Mouse (Mus musculus): ENCODE results near the gene Fyn. TPM values are rescaled to one million over a fixed set of nuclear protein-coding genes. Genes with fewer than 3 reads are reported as not detected.

The Fyn gene
- 110 and 119 TPM in 2 replicates for polyA plus RNA-seq (2012; rRNA removed)

GRCm38 (mm10) chr10:39368572-39369135, at the start of gene Fyn:
Fyn (plus strand) TSS chr10:39368855.

DNA sequence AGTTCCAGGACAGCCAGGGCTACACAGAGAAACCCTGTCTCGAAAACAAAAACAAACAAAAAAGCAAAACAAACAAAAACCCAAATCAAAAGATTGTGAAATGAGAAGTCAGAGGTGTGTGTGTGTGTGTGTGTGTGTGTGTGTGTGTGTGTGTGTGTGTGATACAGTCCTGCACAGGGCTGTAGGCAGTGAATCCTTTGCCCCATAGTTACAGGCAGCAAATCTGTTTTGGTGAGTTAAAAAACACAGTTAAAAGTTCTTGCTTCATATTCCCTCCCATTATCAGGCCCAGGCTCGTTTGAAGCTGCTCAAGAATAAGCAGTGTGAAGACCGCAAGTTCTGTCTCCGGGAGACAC, 244.0 kb downstream of the Fyn start, which contains the start of gene Traf3ip2:
Gene Traf3ip2 (plus strand): TSS at position 302 of the 356 bp plus-strand sequence.

Other genes with a start within 250 kb of the Fyn start
- gene Fam229b, start 234.9 kb upstream of the Fyn start, polyA plus RNA-seq (2012; rRNA removed) = 13.7 and 13.8 TPM in 2 replicates
- gene Tube1, start 234.9 kb upstream of the Fyn start, polyA plus RNA-seq (2012; rRNA removed) = 14.9 and 15.8 TPM in 2 replicates
- 0.42 and 1.0 TPM in 2 replicates for gene Ccn6, start 205.1 kb upstream of the Fyn start, polyA plus RNA-seq (2012; rRNA removed)
- gene Traf3ip2, start 244.1 kb downstream of the Fyn start, polyA plus RNA-seq (2012; rRNA removed) = 2.3 and 2.6 TPM in 2 replicates